Mouse (Mus musculus) heart, adult 18-20 months (tissue): ENCODE measurements around the gene I830077J02Rik. TPM values are rescaled to one million over a fixed set of nuclear protein-coding genes. Genes with fewer than 3 reads are reported as not detected.

Experiments
- DNase-seq, 2 experiments: peaks; one replicate each; pipeline ENCODE4 v3.0.0; 2021 to 2022; ENCODE audit warnings: mixed read lengths in 1 of 2
- total RNA-seq, 2 experiments: library from RNA; stranded (reverse); gene quantifications; 2 replicates each; pipeline ENCODE4 v1.2.3; 2021

The I830077J02Rik gene
- total RNA-seq, 2 experiments from 2014 or later = 0.15 to 0.41 TPM

DNA sequence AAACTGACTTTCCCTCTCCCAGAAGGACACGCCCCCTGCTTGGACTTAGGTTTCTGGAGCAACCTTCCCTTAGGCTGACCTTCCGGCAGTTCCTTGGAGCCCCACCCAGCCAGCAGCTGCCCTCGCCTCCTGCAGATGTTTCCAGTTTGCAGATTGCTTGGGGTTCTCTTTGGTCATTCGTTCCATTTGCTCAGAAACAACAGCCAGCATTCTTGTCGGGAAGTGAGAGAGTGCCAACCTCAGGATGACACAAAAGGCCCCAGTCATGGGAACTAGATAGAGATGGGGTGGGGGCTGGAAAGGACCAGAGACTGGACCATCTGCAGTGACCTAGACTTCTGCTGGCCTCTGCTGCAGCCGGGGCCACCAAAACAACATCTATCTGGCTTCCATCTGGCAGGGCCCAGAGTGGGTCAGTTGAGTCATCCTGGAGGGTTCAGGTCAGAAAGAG lies 38.5 kb downstream of the I830077J02Rik start:
- peak; percentile 75 to 91 for DNase-seq

DNA sequence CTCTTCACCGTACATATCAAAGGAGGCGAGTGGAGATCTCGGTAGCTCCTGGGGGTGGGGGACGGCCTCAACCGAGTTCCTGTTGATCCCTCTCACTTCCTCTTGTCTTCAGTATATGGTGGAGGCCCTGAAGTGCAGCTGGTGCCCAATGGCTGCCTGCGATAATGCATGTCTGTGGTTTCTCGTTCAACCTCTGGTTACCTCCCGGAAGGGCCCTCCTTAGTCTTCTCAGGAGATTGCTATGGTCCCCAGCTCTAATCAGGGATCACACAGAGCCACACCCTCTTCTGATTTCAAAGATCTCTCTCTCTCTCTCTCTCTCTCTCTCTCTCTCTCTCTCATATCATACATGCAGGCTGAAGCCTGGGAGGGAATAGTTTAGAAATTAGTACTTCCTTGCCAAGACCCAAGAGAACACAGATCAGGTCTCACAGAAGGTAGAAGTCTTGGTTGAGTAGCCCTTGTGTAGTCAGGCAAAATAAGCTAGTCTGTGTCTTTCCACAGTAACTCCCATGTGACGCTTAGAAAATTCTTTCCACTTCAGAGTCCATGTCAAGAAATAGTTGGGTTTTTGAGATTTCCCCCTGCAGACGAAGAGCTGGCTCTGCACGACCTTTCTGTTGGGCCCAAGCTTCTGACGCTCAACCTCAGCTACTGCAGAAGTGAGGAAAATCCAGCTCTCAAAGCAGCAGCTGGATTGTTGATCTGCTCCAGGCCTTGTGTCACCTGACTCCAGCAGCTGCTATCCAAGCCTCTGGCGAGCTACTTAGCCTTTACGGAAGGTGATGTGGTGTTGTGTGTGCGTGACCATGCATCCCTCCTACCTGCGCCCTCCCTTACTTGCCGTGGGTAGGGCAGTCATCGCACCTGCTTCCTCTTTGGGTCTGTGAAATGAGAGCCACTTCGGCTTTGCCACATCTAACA lies 39.6 kb downstream of the I830077J02Rik start:
- DNase-seq = peak; percentile 50 to 72

GRCm38 (mm10) chr3:105891760-105892571 lies 40.5 kb downstream of the I830077J02Rik start:
- DNase-seq = peak; percentile 73 to 88

GRCm38 (mm10) chr3:105891141-105891540 lies 41.3 kb downstream of the I830077J02Rik start:
- DNase-seq = no peak

- DNase-seq = peak; percentile 54 to 59
These were observed 42.2 kb downstream of the I830077J02Rik start for GRCm38 (mm10) chr3:105890220-105890619.

DNA sequence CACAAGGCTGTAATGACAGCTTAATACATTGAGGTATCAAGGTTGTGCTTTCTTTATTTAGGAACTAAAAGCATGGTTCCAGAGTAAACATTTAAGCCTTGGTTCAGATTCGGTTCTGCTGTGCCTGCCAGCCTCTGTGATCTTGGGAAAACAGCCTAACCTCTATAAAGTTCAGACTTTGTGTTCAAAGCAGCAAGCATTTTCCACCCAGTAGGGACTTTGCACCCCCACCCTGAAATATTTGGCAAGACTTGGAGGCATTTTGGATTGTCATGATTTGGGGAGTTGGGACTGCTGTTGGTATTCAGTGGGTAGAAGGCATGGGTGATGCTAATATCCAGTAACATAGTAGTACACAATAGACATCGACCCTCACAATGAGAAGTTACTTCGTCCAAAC lies 43.5 kb downstream of the I830077J02Rik start:
- DNase-seq = no peak

- no peak for DNase-seq
These were observed 49.4 kb downstream of the I830077J02Rik start for GRCm38 (mm10) chr3:105883111-105883510.

DNA sequence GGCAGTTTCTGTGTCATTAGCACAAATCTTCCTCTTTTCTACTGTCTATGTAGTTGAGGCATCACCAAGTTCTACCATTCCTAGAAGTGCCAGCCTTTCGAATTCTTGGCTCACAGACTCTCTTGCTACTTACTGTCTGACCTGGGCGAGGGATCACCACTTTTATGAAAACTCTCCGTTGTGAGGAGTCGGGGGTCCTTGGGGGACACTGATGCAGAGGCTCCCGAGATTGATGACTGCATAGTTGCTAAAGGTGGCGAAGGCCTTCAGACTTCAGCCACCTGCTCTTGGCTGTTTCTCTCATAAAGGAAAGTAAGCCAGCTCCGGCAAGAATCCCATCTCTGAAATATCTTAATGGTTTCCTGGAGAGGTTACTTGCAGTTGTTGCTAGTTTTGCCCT lies 50.4 kb downstream of the I830077J02Rik start:
- no peak for DNase-seq

DNA sequence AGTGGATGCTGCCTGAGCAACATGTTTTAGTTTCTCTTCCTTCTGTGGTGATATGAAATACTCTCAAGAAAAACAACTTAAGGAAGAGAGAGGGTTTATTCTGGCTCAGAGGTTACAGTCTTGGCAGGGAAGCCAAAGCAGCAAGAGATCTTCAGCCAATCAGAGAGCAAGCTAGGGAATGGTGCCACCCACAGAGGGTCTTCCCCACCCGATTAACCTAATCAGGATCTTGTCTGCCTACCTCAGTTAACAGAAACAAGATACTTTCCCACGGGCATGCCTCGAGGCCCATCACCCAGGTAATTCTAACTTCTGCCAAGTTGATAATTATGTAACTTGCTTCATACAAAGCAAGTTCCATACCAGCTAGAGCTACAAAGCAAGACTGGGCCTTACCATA lies 52.0 kb downstream of the I830077J02Rik start:
- DNase-seq = peak in 1 of 2 experiments; percentile 28

DNA sequence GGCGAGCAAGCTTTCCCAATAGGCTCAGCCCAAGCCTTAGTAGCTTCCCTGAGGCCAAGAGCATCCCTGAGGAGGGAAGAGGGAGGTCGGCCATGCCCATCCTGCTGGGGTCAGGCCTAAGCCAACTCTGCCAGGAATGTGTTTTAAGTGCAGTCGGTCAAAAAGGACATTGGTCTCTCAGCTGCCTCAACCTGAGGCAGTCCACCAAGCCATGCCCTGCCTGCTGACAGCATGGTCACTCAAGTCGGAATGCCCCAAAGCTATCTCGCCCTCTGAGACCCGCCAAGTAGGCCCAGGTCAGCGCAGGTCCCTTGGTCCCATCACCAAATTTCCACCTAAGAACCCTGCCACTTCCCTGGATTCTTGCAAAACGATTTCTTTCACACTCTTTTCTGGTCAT lies 53.7 kb downstream of the I830077J02Rik start:
- DNase-seq = no peak

- DNase-seq = peak; percentile 32 to 55
These were observed 54.5 kb downstream of the I830077J02Rik start for GRCm38 (mm10) chr3:105877919-105878318.

DNA sequence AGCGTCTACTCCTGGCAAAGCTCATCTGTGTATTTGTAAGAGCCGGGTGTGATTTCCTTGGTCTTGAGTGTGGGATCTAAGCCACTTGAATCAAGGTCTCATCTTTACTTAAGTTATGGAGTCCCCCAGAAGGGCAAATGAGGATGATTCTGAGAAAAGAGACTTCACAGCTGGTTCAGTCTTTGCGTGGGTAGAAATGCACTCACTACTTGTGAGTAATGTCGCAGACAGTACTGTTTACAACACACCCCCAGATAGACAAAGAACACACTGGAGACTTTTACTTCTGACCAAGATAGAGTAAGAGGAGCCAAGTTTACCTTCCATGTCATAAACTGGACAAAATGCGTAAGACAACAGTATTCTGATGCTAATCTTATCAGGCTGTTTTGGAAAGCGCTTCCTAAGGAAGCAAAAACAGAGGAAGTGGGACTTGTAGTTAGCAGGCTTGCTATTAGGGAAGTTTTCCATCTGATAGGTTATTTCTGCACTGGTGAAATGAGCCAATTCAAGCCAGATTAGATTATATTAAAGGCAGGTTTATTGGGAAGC lies 55.1 kb downstream of the I830077J02Rik start:
- peak in 1 of 2 experiments; percentile 15 for DNase-seq

DNA sequence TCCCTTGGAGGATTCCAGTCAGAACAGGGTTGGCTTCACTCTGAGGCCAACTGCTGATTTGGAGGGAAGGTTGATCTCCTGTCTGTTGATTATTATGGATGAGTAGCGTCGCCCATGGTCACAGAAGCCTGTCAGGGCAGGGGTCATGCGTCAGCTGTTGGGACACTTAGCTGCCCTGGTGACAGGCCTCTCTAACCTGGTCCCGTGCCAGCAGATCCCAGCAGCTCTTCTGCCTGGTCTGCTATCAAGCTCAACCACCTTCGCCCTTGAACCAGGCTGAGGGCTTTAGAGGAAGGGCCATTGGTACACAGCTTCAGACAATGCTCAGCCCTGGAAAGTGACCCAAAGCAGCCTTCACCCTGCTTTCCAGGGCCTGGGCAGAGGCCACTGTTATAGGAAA lies 56.4 kb downstream of the I830077J02Rik start:
- peak in 1 of 2 experiments; percentile 37 for DNase-seq

Other genes starting within 250 kb of the I830077J02Rik start
- 10 to 100 TPM; 11.4 to 11.5 TPM for gene Ddx20, start 245.1 kb downstream of the I830077J02Rik start, total RNA-seq
- 10 to 100 TPM; 16.4 to 16.5 TPM for gene Inka2, start 228.1 kb downstream of the I830077J02Rik start, total RNA-seq
- 100 to 1,000 TPM; 106 to 109 TPM for gene Rap1a, start 131.3 kb downstream of the I830077J02Rik start, total RNA-seq
- not detected for gene Adora3, start 61.8 kb downstream of the I830077J02Rik start, total RNA-seq
- gene Tmigd3, start 61.8 kb downstream of the I830077J02Rik start, total RNA-seq = under 1 TPM in 1 of 2 experiments, not detected in 1; 0.30 TPM
- gene Wdr77, start 26.7 kb upstream of the I830077J02Rik start, total RNA-seq = 10 to 100 TPM; 40.8 to 51.0 TPM
- 1,000 to 10,000 TPM; 1,228 to 1,265 TPM for gene Atp5f1, start 27.4 kb upstream of the I830077J02Rik start, total RNA-seq
- under 1 TPM in 1 of 2 experiments, not detected in 1; 0.31 TPM for gene Ovgp1, start 41.0 kb upstream of the I830077J02Rik start, total RNA-seq
- gene Pifo, start 82.0 kb upstream of the I830077J02Rik start, total RNA-seq = under 1 TPM in 1 of 2 experiments, not detected in 1; 0.64 TPM
- not detected for gene Chil5, start 100.2 kb upstream of the I830077J02Rik start, total RNA-seq
- gene Chia1, start 180.6 kb upstream of the I830077J02Rik start, total RNA-seq = not detected
- gene Chil3, start 234.9 kb upstream of the I830077J02Rik start, total RNA-seq = not detected